In genomic region chr8:46890241-46890640, GRCm38 (mm10) we compare ENCODE assay signal across 20 mouse cellular contexts.
A peak's percentile ranks its signal among the peaks of the same experiment; 100 is the strongest.
DNase-seq lines count a peak whose midpoint lies in the region; ATAC-seq and TF ChIP-seq lines count a peak whose summit lies in the region.
"Had no signal": no experiment of that assay in that cellular context is flagged by ENCODE, and none has a peak within 500 bp of the region (broad histone marks: within the 10 kb centered on the region; RNA-seq: fewer than 3 reads in every experiment).

No protein-coding gene starts in this region.

- no peaks in the 10 kb centered on the region for H3K9me3 ChIP-seq in liver, embryonic 16.5 days (replicated peaks; ENCODE audit: control insufficient read depth, low read length)
- no peaks in the 10 kb centered on the region for H3K9me3 ChIP-seq in liver, embryonic 11.5 days (ENCODE audit: control insufficient read depth, low read length)
- H3K9me3 ChIP-seq in embryonic facial prominence, embryonic 10.5 days = no peaks in the 10 kb centered on the region
- H3K9me3 ChIP-seq: embryonic facial prominence, embryonic 13.5 days; kidney, embryonic 15.5 days; stomach, embryonic 15.5 days had no signal

- H3K4me1 ChIP-seq in liver, embryonic 16.5 days (ENCODE audit: control insufficient read depth, low read depth, low read length) = peaks cover 8% of the 10 kb centered on the region
- H3K4me1 ChIP-seq in liver, embryonic 11.5 days (replicated peaks; ENCODE audit: control insufficient read depth, insufficient read depth, low read length) = peaks cover 8% of the 10 kb centered on the region
- peaks cover 14% of the 10 kb centered on the region; the same call in 1 of the 2 replicates for H3K4me1 ChIP-seq in bone marrow, adult 2 months (ENCODE audit: control insufficient read depth, insufficient read depth, low read length)
- H3K4me1 ChIP-seq in embryonic facial prominence, embryonic 10.5 days = peaks cover 23% of the 10 kb centered on the region

- H3K4me2 ChIP-seq in liver, embryonic 16.5 days (ENCODE audit: low read depth, low read length) = no peak overlapping the region
- H3K4me2 ChIP-seq in liver, embryonic 11.5 days = no peak overlapping the region
- H3K4me2 ChIP-seq: embryonic facial prominence, embryonic 13.5 days; heart, embryonic 13.5 days; kidney, embryonic 15.5 days; midbrain, embryonic 11.5 days; stomach, embryonic 15.5 days had no signal

- H3K27me3 ChIP-seq in liver, embryonic 16.5 days (ENCODE audit: control insufficient read depth, insufficient read depth, low read depth, low read length) = no peaks in the 10 kb centered on the region
- H3K27me3 ChIP-seq in liver, embryonic 11.5 days (replicated peaks; ENCODE audit: control insufficient read depth, insufficient read depth, low read length) = no peaks in the 10 kb centered on the region
- no peaks in the 10 kb centered on the region for H3K27me3 ChIP-seq in embryonic facial prominence, embryonic 10.5 days (replicated peaks; ENCODE audit: low read depth, poor library complexity, severe bottlenecking)
- H3K27me3 ChIP-seq: CH12.LX; embryonic facial prominence, embryonic 13.5 days; heart, embryonic 13.5 days; kidney, embryonic 15.5 days; stomach, embryonic 15.5 days had no signal

- H3K36me3 ChIP-seq in liver, embryonic 16.5 days (ENCODE audit: control insufficient read depth, insufficient read depth) = no peaks in the 10 kb centered on the region
- no peaks in the 10 kb centered on the region for H3K36me3 ChIP-seq in liver, embryonic 11.5 days (ENCODE audit: control insufficient read depth, insufficient read depth, low read length)
- no peaks in the 10 kb centered on the region for H3K36me3 ChIP-seq in embryonic facial prominence, embryonic 10.5 days (replicated peaks)
- H3K36me3 ChIP-seq: embryonic facial prominence, embryonic 13.5 days; heart, embryonic 13.5 days; kidney, embryonic 15.5 days; stomach, embryonic 15.5 days had no signal

- peak overlapping the region; percentile 53; the same call in 1 of the 2 replicates for H3K27ac ChIP-seq in liver, embryonic 16.5 days (ENCODE audit: low read length)
- no peak overlapping the region for H3K27ac ChIP-seq in liver, embryonic 11.5 days (ENCODE audit: low read depth, low read length)
- H3K27ac ChIP-seq in bone marrow, adult 2 months (ENCODE audit: control insufficient read depth, insufficient read depth, low read depth, low read length, poor library complexity) = peak overlapping the region; percentile 86
- no peak overlapping the region for H3K27ac ChIP-seq in embryonic facial prominence, embryonic 10.5 days (replicated peaks)
- H3K27ac ChIP-seq: embryonic facial prominence, embryonic 13.5 days; heart, embryonic 13.5 days; kidney, embryonic 15.5 days; liver, embryonic 14.5 days; stomach, embryonic 15.5 days had no signal

- H3K9ac ChIP-seq in liver, embryonic 16.5 days (ENCODE audit: low read depth, low read length) = no peak overlapping the region
- H3K9ac ChIP-seq in liver, embryonic 11.5 days (ENCODE audit: low read depth, low read length) = no peak overlapping the region
- H3K9ac ChIP-seq: embryonic facial prominence, embryonic 13.5 days; heart, embryonic 13.5 days; kidney, embryonic 15.5 days; liver, embryonic 14.5 days; stomach, embryonic 15.5 days had no signal

- no peak for TF ChIP-seq CTCF in bone marrow, adult 2 months (IDR thresholded peaks at IDR 0.05; ENCODE audit: control insufficient read depth, insufficient read depth, low read length)

- no peak overlapping the region for H3K4me3 ChIP-seq in liver, embryonic 16.5 days (ENCODE audit: low read depth, low read length)
- H3K4me3 ChIP-seq in liver, embryonic 11.5 days (ENCODE audit: low read depth, low read length) = no peak overlapping the region
- H3K4me3 ChIP-seq in bone marrow, adult 2 months (replicated peaks; ENCODE audit: control insufficient read depth, low read depth, low read length) = no peak overlapping the region
- H3K4me3 ChIP-seq in embryonic facial prominence, embryonic 10.5 days = no peak overlapping the region
- H3K4me3 ChIP-seq: embryonic facial prominence, embryonic 13.5 days; heart, embryonic 13.5 days; kidney, embryonic 15.5 days; myocyte; stomach, embryonic 15.5 days had no signal

- TF ChIP-seq POLR2A in bone marrow, adult 2 months (IDR thresholded peaks at IDR 0.05; ENCODE audit: borderline replicate concordance, control insufficient read depth, low read depth, low read length) = no peak

- WGBS in liver, embryonic 16.5 days (ENCODE audit: insufficient replicate concordance) = 37% methylated on average over 4 of the region's 4 CpGs
- 62% methylated on average over 4 of the region's 4 CpGs for WGBS in liver, embryonic 11.5 days
- 20% methylated on average over 4 of the region's 4 CpGs for WGBS in bone marrow, adult 2 months
- 89% methylated on average over 4 of the region's 4 CpGs for WGBS in embryonic facial prominence, embryonic 10.5 days

- no peak for ATAC-seq in liver, embryonic 16.5 days (ENCODE audit: low read depth)
- no peak for ATAC-seq in liver, embryonic 11.5 days (replicated peaks; ENCODE audit: low FRiP score)
- peak; percentile 60 for ATAC-seq in common myeloid progenitor, adult 5-6 weeks (replicated peaks; ENCODE audit: low read depth, poor library complexity, severe bottlenecking)
- ATAC-seq: inflammation-experienced regulatory T-cells, adult 6 months had no signal

- DNase-seq in liver, embryonic 11.5 days (ENCODE audit: low spot score) = no peak
- peak; percentile 52 to 55 for DNase-seq in monocyte, adult 2 months (ENCODE audit: low read depth in 1 of 2, low spot score in 2 of 2)
- DNase-seq in embryonic facial prominence, embryonic 10.5 days (ENCODE audit: low spot score) = no peak
- no peak for DNase-seq in ovary, adult 18-20 months (ENCODE audit: low spot score)
- DNase-seq: adrenal gland, postnatal 25 days; cerebellum, adult 11 months; gastrocnemius, postnatal 36 days; thymus, postnatal 14 days had no signal

Comparison
In these comparisons a context has a peak if more than half of its experiments do, and no peak if none do; other contexts are left out.
1. H3K27ac ChIP-seq: peak in liver, embryonic 16.5 days (single experiment) and bone marrow, adult 2 months (single experiment); none in liver, embryonic 11.5 days (single experiment) and embryonic facial prominence, embryonic 10.5 days (single experiment).
2. DNase-seq: peak in monocyte, adult 2 months (2 of 2); none in liver, embryonic 11.5 days (single experiment), embryonic facial prominence, embryonic 10.5 days (single experiment) and ovary, adult 18-20 months (single experiment).